Mouse (Mus musculus) liver, postnatal 0 days (tissue): Measurements from ENCODE around the gene 1600002K03Rik. TPM values are rescaled to one million over a fixed set of nuclear protein-coding genes. Genes with fewer than 3 reads are reported as not detected.
"Not testable (repeated sequence)": the region's sequence is repeated elsewhere in the genome, so short reads cannot be mapped to it uniquely, and the experiment has no call there.

ENCODE experiments used
- ATAC-seq: fragments of 200-750 bp; cut with Nextera tagmentation; 2 replicates; pipeline ENCODE4 v1.8.0; 2017; ENCODE audit warnings: mild to moderate bottlenecking, moderate library complexity
- DNase-seq: peaks from one replicate; pipeline ENCODE4 v3.0.0-alpha.2; 2016
- H3K27ac ChIP-seq: fragments of 300-500 bp; sonication (generic); 2 replicates; pipeline ENCODE4 v1.5.1; 2014; ENCODE audit warnings: antibody characterized with exemption, moderate library complexity, mild to moderate bottlenecking, low read depth
- H3K27me3 ChIP-seq: fragments of 300-500 bp; sonication (generic); 2 replicates; pipeline ENCODE4 v1.6.1; 2014; ENCODE audit warnings: low read length, control low read depth, mixed read lengths; ENCODE audit not compliant: insufficient read depth
- H3K36me3 ChIP-seq: fragments of 300-500 bp; sonication (generic); replicated peaks from 2 replicates; pipeline ENCODE4 v1.6.1; 2014; ENCODE audit warnings: mild to moderate bottlenecking, control low read depth, low read length, moderate library complexity, mixed read lengths; ENCODE audit not compliant: insufficient read depth
- H3K4me1 ChIP-seq: fragments of 300-500 bp; sonication (generic); 2 replicates; pipeline ENCODE4 v1.6.1; 2014; ENCODE audit warnings: antibody characterized with exemption, mild to moderate bottlenecking, control low read depth; ENCODE audit not compliant: insufficient read depth
- H3K4me2 ChIP-seq: fragments of 300-500 bp; sonication (generic); 2 replicates; pipeline ENCODE4 v1.6.1; 2014; ENCODE audit warnings: low read depth, mild to moderate bottlenecking, low read length, moderate library complexity, mixed read lengths
- H3K4me3 ChIP-seq: fragments of 300-500 bp; sonication (generic); 2 replicates; pipeline ENCODE4 v1.5.1; 2014; ENCODE audit warnings: low read depth, low read length
- H3K9ac ChIP-seq: fragments of 300-500 bp; sonication (generic); replicated peaks from 2 replicates; pipeline ENCODE4 v1.6.1; 2014; ENCODE audit warnings: mild to moderate bottlenecking, moderate library complexity
- H3K9me3 ChIP-seq: fragments of 300-500 bp; sonication (generic); 2 replicates; pipeline ENCODE4 v1.6.1; 2016; ENCODE audit warnings: mild to moderate bottlenecking, control low read depth, low read length, mixed read lengths
- CTCF ChIP-seq: sonication (generic); IDR thresholded peaks from 2 replicates; pipeline ENCODE4 v1.5.1; 2016; ENCODE audit warnings: antibody characterized with exemption, low read depth
- EP300 ChIP-seq: IDR thresholded peaks from 2 replicates; pipeline ENCODE4 v1.6.1; 2016; ENCODE audit warnings: antibody characterized with exemption, low read depth, mild to moderate bottlenecking
- WGBS: fragments of 180-500 bp; shearing (Covaris S2); extraction: QIAGEN DNeasy Blood & Tissue Kit; methylation state at CpG from one replicate; pipeline ENCODE4 v1.1.7; 2014; ENCODE audit not compliant: insufficient replicate concordance; 5-methylcytosine and 5-hydroxymethylcytosine counted together
- polyA plus RNA-seq: library from polyadenylated mRNA; unstranded; fragments of >200 nt; fragmentation: Nextera tagmentation; extraction: Ambion mirVana; gene quantifications from 2 replicates; pipeline ENCODE4 v1.2.1, GENCODE M21; 2015

1600002K03Rik gene
- polyA plus RNA-seq, 1 experiment from 2014 or later = 6.8 TPM

- Histone ChIP-seq H3K9me3 (no peaks in the 10 kb centered on the region), H3K36me3 (no peaks in the 10 kb centered on the region), H3K4me1 (no peaks in the 10 kb centered on the region), H3K4me2 (no peak overlapping the region), H3K27me3 (no peaks in the 10 kb centered on the region), H3K9ac (no peak overlapping the region), H3K4me3 (no peak overlapping the region), H3K27ac (no peak overlapping the region)
- DNase-seq = no peak
- TF ChIP-seq EP300 (no peak), CTCF (no peak)
- ATAC-seq = no peak
- WGBS = 29% methylated on average over 16 of the region's 16 CpGs
Measured at GRCm38 (mm10) chr10:80215048-80215772, 42.5 kb downstream of the 1600002K03Rik start.

- DNase-seq = no peak
- no peaks in the 10 kb centered on the region for H3K27me3 ChIP-seq
- H3K9me3 ChIP-seq = no peaks in the 10 kb centered on the region
- TF ChIP-seq EP300 (no peak), CTCF (no peak)
- no peaks in the 10 kb centered on the region for H3K36me3 ChIP-seq
- WGBS = 70% methylated on average over 5 of the region's 9 CpGs
- H3K4me1 ChIP-seq = no peaks in the 10 kb centered on the region; the same call in 1 of the 2 replicates
- no peak for ATAC-seq
- H3K4me2 ChIP-seq = no peak overlapping the region
- no peak overlapping the region for H3K27ac ChIP-seq
- no peak overlapping the region for H3K4me3 ChIP-seq
- no peak overlapping the region for H3K9ac ChIP-seq
Measured at GRCm38 (mm10) chr10:80220676-80221075, 47.9 kb downstream of the 1600002K03Rik start.

GRCm38 (mm10) chr10:80223137-80223536 lies 50.4 kb downstream of the 1600002K03Rik start:
- H3K4me2 ChIP-seq, H3K4me3 ChIP-seq, DNase-seq, H3K4me1 ChIP-seq, H3K9ac ChIP-seq, H3K9me3 ChIP-seq, ATAC-seq, H3K27ac ChIP-seq, H3K27me3 ChIP-seq, H3K36me3 ChIP-seq: not testable (repeated sequence)
- WGBS = 26% methylated on average over 2 of the region's 2 CpGs

Other genes starting within 250 kb of the 1600002K03Rik start
- gene Arid3a, start 245.9 kb upstream of the 1600002K03Rik start, polyA plus RNA-seq = 4.5 and 5.5 TPM in 2 replicates
- 40.7 and 41.2 TPM in 2 replicates for gene Wdr18, start 212.8 kb upstream of the 1600002K03Rik start, polyA plus RNA-seq
- gene Grin3b, start 202.2 kb upstream of the 1600002K03Rik start, polyA plus RNA-seq = 0.05 TPM in 1 of 2 replicates, not detected in the other
- gene Tmem259, start 188.6 kb upstream of the 1600002K03Rik start, polyA plus RNA-seq = 13.2 and 14.5 TPM in 2 replicates
- gene Cnn2, start 184.4 kb upstream of the 1600002K03Rik start, polyA plus RNA-seq = 40.7 and 42.8 TPM in 2 replicates
- gene Abca7, start 176.4 kb upstream of the 1600002K03Rik start, polyA plus RNA-seq = 2.5 and 3.1 TPM in 2 replicates
- gene Arhgap45, start 156.3 kb upstream of the 1600002K03Rik start, polyA plus RNA-seq = 12.1 and 14.2 TPM in 2 replicates
- gene Polr2e, start 133.1 kb upstream of the 1600002K03Rik start, polyA plus RNA-seq = 57.0 and 58.3 TPM in 2 replicates
- gene Gpx4, start 125.8 kb upstream of the 1600002K03Rik start, polyA plus RNA-seq = 537 and 560 TPM in 2 replicates
- 7.4 and 8.7 TPM in 2 replicates for gene Sbno2, start 67.4 kb upstream of the 1600002K03Rik start, polyA plus RNA-seq
- gene Stk11, start 57.1 kb upstream of the 1600002K03Rik start, polyA plus RNA-seq = 9.1 and 11.2 TPM in 2 replicates
- gene Atp5d, start 34.3 kb upstream of the 1600002K03Rik start, polyA plus RNA-seq = 537 and 576 TPM in 2 replicates
- 0.11 and 0.18 TPM in 2 replicates for gene Cbarp, start 32.1 kb upstream of the 1600002K03Rik start, polyA plus RNA-seq
- 3.0 and 4.3 TPM in 2 replicates for gene Midn, start 24.7 kb upstream of the 1600002K03Rik start, polyA plus RNA-seq
- 87.0 and 93.3 TPM in 2 replicates for gene Cirbp, start 7.0 kb upstream of the 1600002K03Rik start, polyA plus RNA-seq
- 0.15 and 0.18 TPM in 2 replicates for gene Efna2, start 6.5 kb downstream of the 1600002K03Rik start, polyA plus RNA-seq
- gene Mum1, start 53.5 kb downstream of the 1600002K03Rik start, polyA plus RNA-seq = 9.8 and 13.3 TPM in 2 replicates
- 313 and 321 TPM in 2 replicates for gene Ndufs7, start 76.2 kb downstream of the 1600002K03Rik start, polyA plus RNA-seq
- 93.9 and 101 TPM in 2 replicates for gene Gamt, start 88.1 kb downstream of the 1600002K03Rik start, polyA plus RNA-seq
- 19.5 and 21.8 TPM in 2 replicates for gene Dazap1, start 88.5 kb downstream of the 1600002K03Rik start, polyA plus RNA-seq
- 453 and 466 TPM in 2 replicates for gene Rps15, start 119.5 kb downstream of the 1600002K03Rik start, polyA plus RNA-seq
- 0.05 and 0.20 TPM in 2 replicates for gene Apc2, start 123.0 kb downstream of the 1600002K03Rik start, polyA plus RNA-seq
- 25.5 and 27.4 TPM in 2 replicates for gene 2310011J03Rik, start 147.6 kb downstream of the 1600002K03Rik start, polyA plus RNA-seq
- gene Pcsk4, start 156.6 kb downstream of the 1600002K03Rik start, polyA plus RNA-seq = 5.6 TPM in 2 replicates
- gene Reep6, start 157.0 kb downstream of the 1600002K03Rik start, polyA plus RNA-seq = 167 and 174 TPM in 2 replicates
- 1.5 and 1.8 TPM in 2 replicates for gene Adamtsl5, start 175.5 kb downstream of the 1600002K03Rik start, polyA plus RNA-seq
- gene Plk5, start 183.5 kb downstream of the 1600002K03Rik start, polyA plus RNA-seq = 0.08 and 0.20 TPM in 2 replicates
- 0.72 and 0.99 TPM in 2 replicates for gene Mex3d, start 214.7 kb downstream of the 1600002K03Rik start, polyA plus RNA-seq
- 33.4 and 33.5 TPM in 2 replicates for gene Mbd3, start 226.6 kb downstream of the 1600002K03Rik start, polyA plus RNA-seq
- gene Uqcr11, start 233.9 kb downstream of the 1600002K03Rik start, polyA plus RNA-seq = 753 and 771 TPM in 2 replicates